Mouse (Mus musculus): Measurements from ENCODE around the gene Ncapd2. TPM values are rescaled to one million over a fixed set of nuclear protein-coding genes. Genes with fewer than 3 reads are reported as not detected.

Gene Ncapd2
- polyA plus RNA-seq, 1 experiment from 2014 or later = 93.2 TPM

DNA sequence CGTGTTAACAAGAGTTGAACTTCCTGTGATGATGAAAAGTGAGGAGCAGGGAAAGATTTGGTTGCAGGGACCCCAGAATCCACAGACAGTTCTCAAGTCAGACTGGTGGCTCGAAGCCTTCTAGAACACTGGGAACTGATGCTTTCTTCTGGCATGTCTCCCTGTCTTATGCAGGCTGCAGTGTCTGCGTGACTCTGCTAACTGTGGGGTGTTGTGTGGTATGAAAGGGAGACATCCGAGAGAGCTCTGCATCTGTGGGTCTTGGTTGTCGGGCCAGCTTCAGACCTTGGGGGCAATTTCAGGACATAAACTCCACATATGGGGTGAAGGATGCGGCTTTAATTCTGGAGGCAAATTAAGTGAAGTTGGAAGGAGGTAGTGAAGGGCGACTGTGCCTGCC lies 45.4 kb downstream of the Ncapd2 start:
- WGBS (ENCODE audit: insufficient replicate concordance) = 59% methylated on average over 7 of the region's 7 CpGs
- Histone ChIP-seq H3K4me3 (replicated peaks) (peak overlapping the region; percentile 81), H3K9ac (peak overlapping the region; percentile 72), H3K27ac (replicated peaks) (no peak overlapping the region), H3K4me1 (replicated peaks) (peaks cover 60% of the 10 kb centered on the region), H3K36me3 (replicated peaks) (peaks cover 30% of the 10 kb centered on the region), H3K27me3 (no peaks in the 10 kb centered on the region), H3K4me2 (peak overlapping the region; percentile 88), H3K9me3 (replicated peaks) (no peaks in the 10 kb centered on the region)
- no peak for ATAC-seq (ENCODE audit: insufficient read depth)

GRCm38 (mm10) chr6:125145479-125145951 lies 46.0 kb downstream of the Ncapd2 start:
- WGBS (ENCODE audit: insufficient replicate concordance) = under 1% methylated on average over 35 of the region's 35 CpGs
- peaks cover 59% of the 10 kb centered on the region for H3K4me1 ChIP-seq (replicated peaks)

DNA sequence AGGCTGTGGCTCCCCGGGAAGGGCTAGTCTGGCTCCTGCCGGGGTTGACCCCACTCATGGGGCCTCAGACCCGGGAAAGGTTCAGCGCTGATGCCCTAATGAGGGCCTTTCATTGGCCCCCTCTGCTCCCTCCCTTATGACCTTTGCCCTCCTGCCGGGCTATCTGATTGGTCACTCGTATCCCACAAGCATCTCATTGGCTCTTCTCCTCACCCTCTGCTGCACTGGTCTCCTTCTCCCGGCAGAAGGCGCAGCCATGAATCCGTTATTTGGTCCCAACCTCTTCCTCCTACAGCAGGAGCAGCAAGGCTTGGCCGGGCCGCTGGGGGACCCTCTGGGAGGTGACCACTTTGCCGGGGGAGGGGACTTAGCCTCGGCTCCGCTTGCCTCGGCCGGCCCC lies 46.5 kb downstream of the Ncapd2 start, which contains the start of gene Iffo1:
TSS of gene Iffo1 (plus strand) at position 241 of the 400 bp plus-strand sequence.
- WGBS (ENCODE audit: insufficient replicate concordance) = under 1% methylated on average over 16 of the region's 16 CpGs
- Histone ChIP-seq H3K36me3 (replicated peaks) (peaks cover 42% of the 10 kb centered on the region), H3K27ac (replicated peaks) (peak within 1 kb of the TSS; percentile 83), H3K9me3 (replicated peaks) (no peaks in the 10 kb centered on the region), H3K9ac (peak within 1 kb of the TSS; percentile 72), H3K4me2 (peak within 1 kb of the TSS; percentile 88), H3K4me3 (replicated peaks) (peak within 1 kb of the TSS; percentile 81), H3K4me1 (replicated peaks) (peaks cover 59% of the 10 kb centered on the region), H3K27me3 (no peaks in the 10 kb centered on the region)
- ATAC-seq (ENCODE audit: insufficient read depth) = peak; percentile 93

More at GRCm38 (mm10) chr6:125145479-125145951, 46.0 kb downstream of the Ncapd2 start:
- Histone ChIP-seq H3K4me2 (peak overlapping the region; percentile 88), H3K9ac (peak overlapping the region; percentile 72), H3K4me3 (replicated peaks) (peak overlapping the region; percentile 81), H3K27me3 (no peaks in the 10 kb centered on the region), H3K27ac (replicated peaks) (peak overlapping the region; percentile 83), H3K9me3 (replicated peaks) (no peaks in the 10 kb centered on the region), H3K36me3 (replicated peaks) (peaks cover 37% of the 10 kb centered on the region)
- ATAC-seq (ENCODE audit: insufficient read depth) = peak; percentile 79

DNA sequence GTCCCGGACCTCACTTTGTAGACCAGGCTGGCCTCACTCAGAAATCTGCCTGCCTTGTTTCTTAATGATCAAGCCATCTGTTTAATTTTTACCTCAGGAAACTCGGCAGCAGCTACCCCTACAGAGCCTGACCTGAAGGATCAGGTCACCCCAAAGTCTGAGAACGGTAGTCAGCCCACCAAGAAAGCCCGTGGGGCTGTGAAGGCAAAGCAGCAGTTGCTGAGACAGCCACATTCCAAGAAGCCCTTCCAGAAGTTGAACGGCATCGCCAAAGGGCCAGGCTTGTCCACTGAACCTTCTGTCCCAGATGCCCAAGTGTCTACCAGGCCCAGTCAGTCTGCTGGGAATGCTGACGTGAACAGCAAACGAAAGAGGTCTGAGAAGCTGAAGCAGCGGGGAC lies 47.6 kb downstream of the Ncapd2 start:
- H3K27ac ChIP-seq (replicated peaks) = peak overlapping the region; percentile 64; the same call in 1 of the 2 replicates
- no peak for ATAC-seq (ENCODE audit: insufficient read depth)
- peaks cover 51% of the 10 kb centered on the region for H3K4me1 ChIP-seq (replicated peaks)
- peaks cover 53% of the 10 kb centered on the region for H3K36me3 ChIP-seq (replicated peaks)
- no peak overlapping the region; the same call in 1 of the 2 replicates for H3K4me2 ChIP-seq
- H3K4me3 ChIP-seq (replicated peaks) = no peak overlapping the region
- H3K9ac ChIP-seq = no peak overlapping the region
- WGBS (ENCODE audit: insufficient replicate concordance) = 79% methylated on average over 9 of the region's 9 CpGs
- no peaks in the 10 kb centered on the region for H3K9me3 ChIP-seq (replicated peaks)
- H3K27me3 ChIP-seq = no peaks in the 10 kb centered on the region

GRCm38 (mm10) chr6:125143128-125143527 lies 48.4 kb downstream of the Ncapd2 start:
- H3K27ac ChIP-seq (replicated peaks) = no peak overlapping the region
- H3K9ac ChIP-seq = no peak overlapping the region
- no peak overlapping the region for H3K4me2 ChIP-seq
- no peak overlapping the region for H3K4me3 ChIP-seq (replicated peaks)
- ATAC-seq (ENCODE audit: insufficient read depth) = no peak
- H3K36me3 ChIP-seq (replicated peaks) = peaks cover 60% of the 10 kb centered on the region
- H3K4me1 ChIP-seq (replicated peaks) = peaks cover 44% of the 10 kb centered on the region
- H3K9me3 ChIP-seq (replicated peaks) = no peaks in the 10 kb centered on the region
- no peaks in the 10 kb centered on the region for H3K27me3 ChIP-seq
- whole genome bisulfite sequencing (ENCODE audit: insufficient replicate concordance) = 58% methylated on average over 3 of the region's 3 CpGs

DNA sequence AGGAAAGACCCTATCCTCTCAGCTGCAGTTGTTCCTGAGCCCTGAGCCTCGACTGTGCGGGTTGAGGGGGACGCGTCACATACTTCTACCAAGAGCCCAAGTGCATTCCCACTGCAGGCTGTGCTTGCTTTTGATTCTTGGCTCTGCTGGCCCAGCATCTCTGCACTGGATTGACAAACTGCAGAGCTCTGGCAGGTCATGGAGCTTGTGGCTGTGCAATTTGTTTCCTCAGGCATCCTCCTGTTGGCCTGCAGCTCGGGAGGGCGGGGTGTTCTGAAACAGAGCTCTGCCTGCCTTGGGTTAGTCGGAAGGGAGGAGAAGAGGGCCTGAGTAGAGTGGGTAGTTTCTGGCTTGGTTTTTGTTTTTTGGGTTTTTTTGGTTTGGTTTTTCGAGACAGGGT lies 49.1 kb downstream of the Ncapd2 start:
- peaks cover 67% of the 10 kb centered on the region for H3K36me3 ChIP-seq (replicated peaks)
- H3K9ac ChIP-seq = no peak overlapping the region
- peaks cover 37% of the 10 kb centered on the region for H3K4me1 ChIP-seq (replicated peaks)
- no peak overlapping the region for H3K4me2 ChIP-seq
- no peak for ATAC-seq (ENCODE audit: insufficient read depth)
- no peak overlapping the region for H3K4me3 ChIP-seq (replicated peaks)
- 81% methylated on average over 8 of the region's 8 CpGs for WGBS (ENCODE audit: insufficient replicate concordance)
- H3K9me3 ChIP-seq (replicated peaks) = no peaks in the 10 kb centered on the region
- no peak overlapping the region for H3K27ac ChIP-seq (replicated peaks)
- no peaks in the 10 kb centered on the region for H3K27me3 ChIP-seq

- Histone ChIP-seq H3K36me3 (replicated peaks) (peaks cover 92% of the 10 kb centered on the region), H3K9me3 (replicated peaks) (no peaks in the 10 kb centered on the region), H3K27me3 (no peaks in the 10 kb centered on the region), H3K9ac (no peak overlapping the region), H3K4me2 (no peak overlapping the region), H3K4me1 (replicated peaks) (peaks cover 10% of the 10 kb centered on the region), H3K27ac (replicated peaks) (no peak overlapping the region), H3K4me3 (replicated peaks) (no peak overlapping the region)
- WGBS (ENCODE audit: insufficient replicate concordance) = 84% methylated on average over 7 of the region's 7 CpGs
- no peak for ATAC-seq (ENCODE audit: insufficient read depth)
Observed at GRCm38 (mm10) chr6:125139747-125140146, 51.8 kb downstream of the Ncapd2 start.

GRCm38 (mm10) chr6:125137002-125137671 lies 54.4 kb downstream of the Ncapd2 start:
- Histone ChIP-seq H3K36me3 (replicated peaks) (peaks cover 89% of the 10 kb centered on the region), H3K9ac (no peak overlapping the region), H3K27ac (replicated peaks) (no peak overlapping the region), H3K27me3 (no peaks in the 10 kb centered on the region), H3K4me1 (replicated peaks) (peaks cover 14% of the 10 kb centered on the region), H3K9me3 (replicated peaks) (no peaks in the 10 kb centered on the region), H3K4me3 (replicated peaks) (no peak overlapping the region), H3K4me2 (no peak overlapping the region)
- no peak for ATAC-seq (ENCODE audit: insufficient read depth)
- 82% methylated on average over 19 of the region's 19 CpGs for WGBS (ENCODE audit: insufficient replicate concordance)

- no peak for ATAC-seq (ENCODE audit: insufficient read depth)
- 4% methylated on average over 11 of the region's 11 CpGs for WGBS (ENCODE audit: insufficient replicate concordance)
Observed at GRCm38 (mm10) chr6:125132470-125132869, 59.0 kb downstream of the Ncapd2 start.

GRCm38 (mm10) chr6:125131302-125132156 lies 60.0 kb downstream of the Ncapd2 start, which contains the start of gene Nop2:
Gene Nop2 (plus strand): TSS chr6:125131909.
- Histone ChIP-seq H3K36me3 (replicated peaks) (peaks cover 75% of the 10 kb centered on the region), H3K4me2 (peak within 1 kb of the TSS; percentile 89), H3K9me3 (replicated peaks) (no peaks in the 10 kb centered on the region), H3K27ac (replicated peaks) (peak within 1 kb of the TSS; percentile 83), H3K9ac (peak within 1 kb of the TSS; percentile 79), H3K4me1 (replicated peaks) (peaks cover 24% of the 10 kb centered on the region), H3K27me3 (no peaks in the 10 kb centered on the region), H3K4me3 (replicated peaks) (peak within 1 kb of the TSS; percentile 94)
- WGBS (ENCODE audit: insufficient replicate concordance) = under 1% methylated on average over 66 of the region's 66 CpGs
- ATAC-seq (ENCODE audit: insufficient read depth) = peak; percentile 85

More at GRCm38 (mm10) chr6:125132470-125132869, 59.0 kb downstream of the Ncapd2 start:
- H3K9me3 ChIP-seq (replicated peaks) = no peaks in the 10 kb centered on the region
- peak overlapping the region; percentile 83 for H3K27ac ChIP-seq (replicated peaks)
- H3K9ac ChIP-seq = peak overlapping the region; percentile 79
- H3K4me3 ChIP-seq (replicated peaks) = peak overlapping the region; percentile 94
- H3K27me3 ChIP-seq = no peaks in the 10 kb centered on the region
- peak overlapping the region; percentile 89 for H3K4me2 ChIP-seq
- peaks cover 24% of the 10 kb centered on the region for H3K4me1 ChIP-seq (replicated peaks)
- H3K36me3 ChIP-seq (replicated peaks) = peaks cover 75% of the 10 kb centered on the region
